Mouse (Mus musculus) hindbrain, embryonic 10.5 days (tissue): ENCODE results near the gene Phactr3. TPM values are rescaled to one million over a fixed set of nuclear protein-coding genes. Genes with fewer than 3 reads are reported as not detected.
"Not testable (repeated sequence)": the region's sequence is repeated elsewhere in the genome, so short reads cannot be mapped to it uniquely, and the experiment has no call there.

ENCODE experiments used
- DNase-seq: peaks from one replicate; pipeline ENCODE4 v3.0.0-alpha.2; 2017; ENCODE audit warnings: low spot score
- H3K27ac ChIP-seq: fragments of 300-500 bp; sonication (generic); 2 replicates; pipeline ENCODE4 v1.5.1; 2016; ENCODE audit warnings: mild to moderate bottlenecking, moderate library complexity
- H3K27me3 ChIP-seq: fragments of 300-500 bp; sonication (generic); 2 replicates; pipeline ENCODE4 v1.6.1; 2016; ENCODE audit warnings: mild to moderate bottlenecking; ENCODE audit not compliant: poor library complexity, insufficient read depth, severe bottlenecking
- H3K36me3 ChIP-seq: fragments of 300-500 bp; sonication (generic); 2 replicates; pipeline ENCODE4 v1.6.1; 2016; ENCODE audit warnings: mild to moderate bottlenecking, moderate library complexity
- H3K4me1 ChIP-seq: fragments of 300-500 bp; sonication (generic); replicated peaks from 2 replicates; pipeline ENCODE4 v1.6.1; 2016; ENCODE audit warnings: mild to moderate bottlenecking
- H3K4me3 ChIP-seq: fragments of 300-500 bp; sonication (generic); 2 replicates; pipeline ENCODE4 v1.5.1; 2016; ENCODE audit warnings: mild to moderate bottlenecking, moderate library complexity
- H3K9me3 ChIP-seq: fragments of 300-500 bp; sonication (generic); 2 replicates; pipeline ENCODE4 v1.6.1; 2016; ENCODE audit warnings: mild to moderate bottlenecking, moderate library complexity
- WGBS: fragments of 180-500 bp; shearing (Covaris S2); methylation state at CpG from one replicate; pipeline ENCODE4 v1.1.7; 2016; 5-methylcytosine and 5-hydroxymethylcytosine counted together
- polyA plus RNA-seq: library from polyadenylated mRNA; unstranded; fragments of >200 nt; fragmentation: Nextera tagmentation; extraction: Ambion mirVana; gene quantifications from 2 replicates; pipeline ENCODE4 v1.2.1, GENCODE M21; 2016

Phactr3 gene
- polyA plus RNA-seq, 1 experiment from 2014 or later: 11.1 TPM

DNA sequence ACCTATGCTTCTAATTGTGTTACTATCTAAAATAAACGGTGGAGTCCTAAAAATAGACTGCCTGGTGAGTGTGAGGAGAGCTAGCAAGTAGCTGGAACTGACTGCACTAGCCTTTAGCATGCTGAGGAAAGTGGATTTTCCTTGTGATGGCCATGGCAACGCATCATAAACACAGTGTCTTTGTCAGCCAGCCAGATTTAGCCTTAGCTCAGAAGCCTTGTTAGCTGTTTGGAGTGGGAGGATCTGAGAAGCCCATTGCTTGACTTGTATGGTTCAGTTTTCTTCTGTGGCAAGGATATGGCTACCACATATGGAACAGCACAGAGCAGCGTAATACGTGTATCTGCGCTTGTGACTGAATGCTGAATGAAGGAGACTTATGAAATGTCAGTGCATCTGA, 210.8 kb downstream of the Phactr3 start:
- H3K27me3 ChIP-seq: no peaks in the 10 kb centered on the region
- H3K36me3 ChIP-seq: no peaks in the 10 kb centered on the region
- H3K9me3 ChIP-seq: no peaks in the 10 kb centered on the region
- H3K27ac ChIP-seq: no peak overlapping the region
- no peak for DNase-seq
- 87% methylated on average over 5 of the region's 5 CpGs for WGBS
- peaks cover 18% of the 10 kb centered on the region for H3K4me1 ChIP-seq
- no peak overlapping the region for H3K4me3 ChIP-seq

DNA sequence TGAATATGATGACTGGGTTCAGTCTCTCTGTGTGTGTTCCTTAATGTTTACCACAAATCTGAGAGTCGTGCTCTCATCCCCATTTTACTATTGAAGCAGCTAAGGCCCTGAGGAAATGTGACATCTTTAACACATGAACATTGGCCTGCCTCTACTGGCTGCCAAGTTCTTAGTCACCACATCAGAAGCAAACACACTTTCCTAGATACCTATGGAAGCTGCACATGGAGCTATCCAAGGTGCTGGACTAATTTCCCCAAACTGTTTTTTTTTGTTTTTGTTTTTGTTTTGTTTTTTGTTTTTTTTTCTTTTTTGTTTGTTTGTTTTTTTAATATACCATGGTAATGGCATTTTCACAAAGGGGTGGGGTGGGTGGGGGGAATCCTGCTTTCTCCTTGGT, 211.2 kb downstream of the Phactr3 start:
- no peaks in the 10 kb centered on the region for H3K9me3 ChIP-seq
- H3K4me3 ChIP-seq: no peak overlapping the region
- 78% methylated on average over 1 of the region's 1 CpGs for WGBS
- H3K36me3 ChIP-seq: no peaks in the 10 kb centered on the region
- DNase-seq: no peak
- no peaks in the 10 kb centered on the region for H3K27me3 ChIP-seq
- no peak overlapping the region for H3K27ac ChIP-seq
- H3K4me1 ChIP-seq: peaks cover 18% of the 10 kb centered on the region

DNA sequence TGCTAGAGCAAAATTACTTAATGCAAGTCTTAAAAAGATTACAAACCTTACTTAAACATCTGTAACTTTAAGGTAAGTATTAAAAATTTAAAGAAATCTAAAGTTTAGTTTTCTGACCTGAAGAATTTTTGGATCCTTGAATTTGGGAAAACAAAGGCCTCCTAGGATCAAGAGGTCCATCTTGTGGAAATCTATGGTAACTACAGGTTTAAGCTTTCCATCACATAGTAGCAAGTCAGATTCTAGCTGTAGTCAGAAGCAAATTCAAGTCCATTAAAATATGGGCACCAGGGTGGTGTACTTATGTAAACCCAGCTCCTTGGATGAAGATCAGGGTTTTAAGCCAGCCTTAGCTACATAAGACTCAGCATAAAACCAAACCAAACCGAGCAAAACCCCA, 219.1 kb downstream of the Phactr3 start:
- Histone ChIP-seq H3K9me3 (no peaks in the 10 kb centered on the region), H3K36me3 (no peaks in the 10 kb centered on the region), H3K4me1 (no peaks in the 10 kb centered on the region), H3K4me3 (no peak overlapping the region), H3K27me3 (no peaks in the 10 kb centered on the region), H3K27ac (no peak overlapping the region)
- no peak for DNase-seq
- WGBS: 37% methylated on average over 1 of the region's 1 CpGs

DNA sequence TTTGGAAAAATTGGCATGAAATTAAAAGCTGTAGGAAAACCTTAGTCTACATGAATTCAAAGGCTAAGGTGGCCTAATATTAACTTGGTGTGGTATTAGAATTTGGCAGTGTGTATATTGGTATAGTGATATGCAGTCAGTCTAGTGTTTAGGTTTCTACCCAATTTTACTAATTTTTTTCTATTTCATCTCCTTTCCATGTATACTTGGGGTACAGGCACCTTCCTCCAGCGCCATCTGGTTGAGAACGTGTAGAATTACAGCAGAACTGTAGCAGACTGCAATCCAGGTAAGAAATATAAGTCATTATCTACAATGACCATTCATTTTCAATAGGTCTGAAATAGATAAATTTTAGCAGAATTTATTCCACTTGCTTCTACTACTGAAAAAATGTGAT, 220.3 kb downstream of the Phactr3 start:
- H3K9me3 ChIP-seq: no peaks in the 10 kb centered on the region
- no peak overlapping the region for H3K4me3 ChIP-seq
- no peak overlapping the region for H3K27ac ChIP-seq
- H3K36me3 ChIP-seq: no peaks in the 10 kb centered on the region
- no peak for DNase-seq
- no peaks in the 10 kb centered on the region for H3K27me3 ChIP-seq
- 1% methylated on average over 2 of the region's 2 CpGs for WGBS
- H3K4me1 ChIP-seq: no peaks in the 10 kb centered on the region

DNA sequence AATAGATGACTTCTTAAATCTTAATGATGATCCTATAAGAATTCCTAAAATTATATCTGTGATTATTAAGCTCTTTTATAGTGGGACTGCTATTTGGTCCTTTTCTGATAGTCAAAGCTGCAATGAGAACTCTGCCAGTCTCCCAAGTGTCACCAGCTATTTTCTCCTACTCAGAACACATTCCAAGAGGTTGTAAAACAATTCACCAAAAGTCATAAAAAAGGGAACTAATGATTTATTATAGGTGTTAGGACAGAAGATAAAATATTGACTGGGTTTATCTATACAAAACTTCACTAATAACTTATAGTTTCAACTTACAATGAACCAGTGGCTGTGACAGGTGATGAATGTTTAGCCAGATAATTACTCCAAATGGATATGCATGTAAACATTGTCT, 223.3 kb downstream of the Phactr3 start:
- H3K9me3 ChIP-seq, H3K4me1 ChIP-seq, DNase-seq, H3K27me3 ChIP-seq, H3K36me3 ChIP-seq, H3K27ac ChIP-seq, H3K4me3 ChIP-seq: not testable (repeated sequence)

DNA sequence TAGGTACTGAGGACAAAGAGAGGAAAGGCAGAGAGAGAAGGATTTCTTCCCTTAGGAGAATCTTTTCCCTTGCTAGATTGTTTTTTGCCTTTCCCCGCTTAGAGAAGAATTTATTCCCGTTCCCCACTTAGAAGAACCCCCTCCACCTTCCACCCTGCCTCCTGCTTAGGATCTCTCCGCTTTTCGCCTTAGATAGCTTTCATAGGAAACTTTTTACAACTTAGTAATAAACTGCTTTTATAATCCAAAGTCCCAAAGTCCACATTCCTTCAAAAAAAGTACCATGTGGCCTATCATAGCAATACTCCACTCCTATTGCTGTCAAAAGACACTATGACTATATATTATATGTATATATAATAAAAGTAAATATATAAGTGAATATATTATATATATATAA, 223.8 kb downstream of the Phactr3 start:
- Histone ChIP-seq H3K36me3 (no peaks in the 10 kb centered on the region), H3K27me3 (no peaks in the 10 kb centered on the region), H3K4me3 (no peak overlapping the region), H3K4me1 (no peaks in the 10 kb centered on the region), H3K27ac (no peak overlapping the region), H3K9me3 (no peaks in the 10 kb centered on the region)
- no peak for DNase-seq
- WGBS: 77% methylated on average over 4 of the region's 4 CpGs

Other genes starting within 250 kb of the Phactr3 start
- 2.1 TPM in 2 replicates for gene Gm14327, start 221.9 kb upstream of the Phactr3 start, polyA plus RNA-seq
- gene Zfp972, start 193.4 kb upstream of the Phactr3 start, polyA plus RNA-seq: 0.73 TPM in 1 of 2 replicates, not detected in the other
- 16.0 and 16.7 TPM in 2 replicates for gene Gm14326, start 161.7 kb upstream of the Phactr3 start, polyA plus RNA-seq
- 10.6 and 14.6 TPM in 2 replicates for gene Zfp971, start 95.7 kb upstream of the Phactr3 start, polyA plus RNA-seq
- gene Zfp931, start 40.5 kb upstream of the Phactr3 start, polyA plus RNA-seq: 12.6 and 17.3 TPM in 2 replicates